Mouse (Mus musculus): ENCODE measurements around the gene Hnrnpu.
"Not testable (repeated sequence)": the region's sequence is repeated elsewhere in the genome, so short reads cannot be mapped to it uniquely, and the experiment has no call there.

Gene Hnrnpu

GRCm38 (mm10) chr1:178303425-178303824 is 34.2 kb downstream of the Hnrnpu start:
- DNase-seq = peak; percentile 84 to 87

GRCm38 (mm10) chr1:178301261-178301660 is 36.3 kb downstream of the Hnrnpu start:
- DNase-seq = not testable (repeated sequence)

- DNase-seq = no peak
These were observed 43.5 kb downstream of the Hnrnpu start for GRCm38 (mm10) chr1:178294051-178294450.

GRCm38 (mm10) chr1:178291716-178292115 is 45.9 kb downstream of the Hnrnpu start:
- DNase-seq = no peak

DNA sequence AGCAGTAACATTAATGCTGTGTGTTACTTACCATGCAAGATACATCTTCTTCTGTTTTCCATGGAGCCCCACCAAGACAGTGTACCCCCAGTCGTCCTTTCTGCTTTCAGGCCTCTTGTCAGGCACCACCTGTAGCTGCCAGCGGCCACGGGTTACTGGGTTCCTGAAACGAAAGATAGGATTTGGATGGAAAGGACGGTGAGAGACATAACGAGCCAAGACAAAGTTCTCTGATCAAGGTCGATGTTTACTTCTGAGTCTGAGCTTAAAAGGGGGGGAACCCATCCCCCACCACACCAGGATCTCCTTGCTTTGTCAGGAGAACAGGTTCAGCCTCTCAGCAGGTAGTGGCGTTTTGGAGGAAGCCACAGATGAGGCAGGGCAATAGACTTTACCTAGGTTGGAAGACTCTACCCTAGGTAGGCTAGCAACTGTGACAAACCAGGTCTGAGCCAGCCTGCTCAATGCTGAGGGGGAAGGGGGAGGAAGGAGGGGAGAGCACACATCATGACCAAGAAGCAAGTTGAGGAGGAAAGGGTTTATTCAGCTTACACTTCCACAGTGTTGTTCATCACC is 49.9 kb downstream of the Hnrnpu start:
- DNase-seq = no peak

- no peak for DNase-seq
These were observed 53.5 kb downstream of the Hnrnpu start for GRCm38 (mm10) chr1:178283946-178284720.

DNA sequence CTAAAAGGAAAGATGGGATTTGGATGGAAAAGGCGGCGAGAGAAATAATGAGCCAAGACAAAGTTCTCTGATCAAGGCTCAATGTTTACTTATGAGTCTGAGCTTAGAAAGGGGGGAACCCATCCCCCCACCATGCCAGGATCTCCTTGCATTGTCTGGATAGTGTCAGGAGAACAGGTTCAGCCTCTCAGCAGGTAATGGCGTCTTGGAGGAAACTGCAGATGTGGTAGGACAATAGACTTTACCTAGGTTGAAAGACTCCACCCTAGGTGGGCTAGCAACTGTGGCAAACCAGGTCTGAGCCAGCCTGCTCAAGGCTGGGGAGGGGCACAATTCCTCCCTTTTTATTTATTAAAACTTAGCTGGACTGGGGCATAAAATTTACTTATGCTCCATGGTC is 54.3 kb downstream of the Hnrnpu start:
- not testable (repeated sequence) for DNase-seq

GRCm38 (mm10) chr1:178276054-178276911 is 61.3 kb downstream of the Hnrnpu start:
- peak; percentile 3 to 7 for DNase-seq

DNA sequence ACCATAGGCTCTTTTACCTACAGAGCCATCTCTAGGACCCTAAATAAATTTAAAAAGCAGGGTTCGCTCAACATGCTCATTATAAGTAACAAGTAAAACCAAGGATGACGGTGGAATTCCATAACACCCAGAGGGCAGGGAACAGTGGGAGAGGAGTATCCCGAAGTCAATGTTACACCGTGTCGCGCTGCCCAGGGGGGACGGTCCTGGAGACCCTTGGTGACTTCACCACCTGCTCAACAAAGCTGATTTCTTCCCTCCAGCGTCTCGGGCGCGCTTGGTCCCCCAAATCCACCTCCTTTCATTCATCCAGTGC is 61.9 kb downstream of the Hnrnpu start:
- DNase-seq = no peak

- DNase-seq = no peak
These were observed 62.3 kb downstream of the Hnrnpu start for GRCm38 (mm10) chr1:178275174-178275730.

Measured in B cell, adult 2 months (primary cell).